Mouse (Mus musculus): ENCODE data around the gene Lrguk. TPM values are rescaled to one million over a fixed set of nuclear protein-coding genes. Genes with fewer than 3 reads are reported as not detected.

Gene Lrguk
- polyA plus RNA-seq, 1 experiment = 0.31 TPM

DNA sequence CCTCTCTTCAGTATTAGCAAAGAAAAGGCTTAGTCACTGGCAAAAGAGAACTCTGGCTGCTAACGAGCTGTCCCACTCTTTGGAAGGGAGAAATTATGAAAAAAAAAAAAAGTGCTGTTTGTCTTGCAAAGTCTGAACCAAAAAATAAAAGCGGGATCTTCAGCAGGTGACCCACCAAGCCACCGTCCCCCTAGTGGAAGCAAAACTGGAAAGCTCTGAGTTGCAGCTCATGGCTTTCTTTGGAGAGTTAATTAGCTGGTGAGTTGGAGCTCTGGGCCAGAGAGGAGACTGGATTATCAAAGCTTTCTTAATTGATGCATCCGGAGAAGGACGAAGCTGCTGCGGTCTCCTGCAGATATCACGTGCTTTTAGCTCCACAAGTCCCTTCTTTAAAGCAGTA, 29.7 kb upstream of the Lrguk start:
- no peak overlapping the region for H3K27ac ChIP-seq (ENCODE audit: control insufficient read depth, insufficient read depth, low read length)
- WGBS = 94% methylated on average over 7 of the region's 7 CpGs
- no peaks in the 10 kb centered on the region; the same call in 1 of the 2 replicates for H3K4me1 ChIP-seq (replicated peaks; ENCODE audit: control insufficient read depth, insufficient read depth, low read length)
- no peak for DNase-seq
- TF ChIP-seq POLR2A (IDR thresholded peaks at IDR 0.05; ENCODE audit: control insufficient read depth, extremely low read depth, insufficient read depth, low read length, poor library complexity) (no peak), CTCF (IDR thresholded peaks at IDR 0.05; ENCODE audit: borderline replicate concordance, control insufficient read depth, extremely low read depth, insufficient read depth, low read length, poor library complexity) (no peak)
- no peak overlapping the region for H3K4me3 ChIP-seq (ENCODE audit: control insufficient read depth, insufficient read depth, low read length)
- H3K36me3 ChIP-seq (ENCODE audit: control insufficient read depth, insufficient read depth, low read length) = no peaks in the 10 kb centered on the region
- no peaks in the 10 kb centered on the region for H3K27me3 ChIP-seq (ENCODE audit: control insufficient read depth, insufficient read depth, low read length)

DNA sequence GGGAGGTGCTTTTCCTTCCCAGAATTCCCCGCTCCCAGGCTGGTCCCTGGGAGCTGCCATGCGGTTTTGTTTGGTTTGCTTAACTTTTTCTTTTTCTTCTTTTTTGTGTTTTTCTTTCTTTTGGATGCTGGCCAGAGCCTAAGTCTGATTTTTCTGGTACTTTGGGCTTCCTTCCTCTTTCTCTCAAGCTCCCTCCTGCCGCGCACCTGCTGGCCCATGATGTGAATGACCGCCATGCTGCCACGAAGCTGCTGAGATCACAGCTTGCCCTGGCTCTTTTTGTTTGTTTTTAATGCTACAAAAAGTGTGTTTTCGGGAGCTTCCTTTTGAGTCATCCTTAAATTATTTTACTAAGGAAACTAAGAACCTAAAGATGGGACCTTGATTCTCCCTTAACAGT, 28.6 kb upstream of the Lrguk start:
- 27% methylated on average over 7 of the region's 7 CpGs for WGBS
- TF ChIP-seq CTCF (IDR thresholded peaks at IDR 0.05; ENCODE audit: borderline replicate concordance, control insufficient read depth, extremely low read depth, insufficient read depth, low read length, poor library complexity) = no peak
- TF ChIP-seq POLR2A (IDR thresholded peaks at IDR 0.05; ENCODE audit: control insufficient read depth, extremely low read depth, insufficient read depth, low read length, poor library complexity) = no peak
- no peak for DNase-seq
- no peaks in the 10 kb centered on the region; the same call in 1 of the 2 replicates for H3K4me1 ChIP-seq (replicated peaks; ENCODE audit: control insufficient read depth, insufficient read depth, low read length)
- H3K36me3 ChIP-seq (ENCODE audit: control insufficient read depth, insufficient read depth, low read length) = no peaks in the 10 kb centered on the region
- H3K27ac ChIP-seq (ENCODE audit: control insufficient read depth, insufficient read depth, low read length) = no peak overlapping the region
- no peaks in the 10 kb centered on the region for H3K27me3 ChIP-seq (ENCODE audit: control insufficient read depth, insufficient read depth, low read length)
- no peak overlapping the region for H3K4me3 ChIP-seq (ENCODE audit: control insufficient read depth, insufficient read depth, low read length)

DNA sequence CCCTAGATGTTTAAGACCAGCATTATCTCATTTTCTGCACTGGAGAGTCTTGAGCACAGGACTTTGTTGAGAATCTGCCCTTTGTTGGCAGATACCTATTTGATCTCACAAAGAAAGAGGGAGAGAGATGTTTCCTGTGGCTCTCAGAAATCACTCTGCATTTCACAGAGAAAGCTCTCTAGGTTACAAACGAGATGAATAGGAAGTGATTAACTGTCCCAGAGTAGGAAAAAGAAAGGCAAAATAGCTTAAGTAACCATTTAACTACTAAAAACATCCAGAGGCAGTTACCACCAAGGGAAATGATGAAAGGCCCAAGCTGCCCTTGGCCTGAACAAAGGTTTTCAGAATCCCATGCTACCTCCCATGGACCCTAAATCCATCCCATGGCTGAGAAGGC, 26.2 kb upstream of the Lrguk start:
- Histone ChIP-seq H3K27me3 (ENCODE audit: control insufficient read depth, insufficient read depth, low read length) (no peaks in the 10 kb centered on the region), H3K27ac (ENCODE audit: control insufficient read depth, insufficient read depth, low read length) (no peak overlapping the region), H3K4me3 (ENCODE audit: control insufficient read depth, insufficient read depth, low read length) (no peak overlapping the region), H3K4me1 (replicated peaks; ENCODE audit: control insufficient read depth, insufficient read depth, low read length) (no peaks in the 10 kb centered on the region; the same call in 1 of the 2 replicates), H3K36me3 (ENCODE audit: control insufficient read depth, insufficient read depth, low read length) (no peaks in the 10 kb centered on the region)
- WGBS = 10% methylated on average over 1 of the region's 1 CpGs
- TF ChIP-seq POLR2A (IDR thresholded peaks at IDR 0.05; ENCODE audit: control insufficient read depth, extremely low read depth, insufficient read depth, low read length, poor library complexity) (no peak), CTCF (IDR thresholded peaks at IDR 0.05; ENCODE audit: borderline replicate concordance, control insufficient read depth, extremely low read depth, insufficient read depth, low read length, poor library complexity) (no peak)
- DNase-seq = no peak

DNA sequence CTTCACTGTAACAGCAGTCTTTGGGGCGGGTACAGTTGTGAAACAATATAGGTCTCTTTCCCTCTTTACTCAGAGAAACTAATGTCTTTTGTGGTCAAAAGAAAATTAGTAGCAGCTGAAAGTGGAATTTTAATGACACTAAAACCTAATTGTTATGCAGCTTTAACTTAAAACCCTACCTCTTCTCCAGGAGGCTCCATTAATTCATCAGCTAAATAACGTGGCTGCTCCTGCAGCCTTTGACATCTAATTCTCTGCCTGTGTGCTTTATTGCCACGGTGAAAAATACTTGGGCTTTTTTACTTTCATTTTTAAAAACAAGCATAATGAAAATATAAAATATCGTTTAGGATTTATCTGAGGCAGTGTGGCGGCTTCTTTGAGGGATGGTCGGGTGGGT, 15.8 kb upstream of the Lrguk start:
- Histone ChIP-seq H3K4me1 (replicated peaks; ENCODE audit: control insufficient read depth, insufficient read depth, low read length) (no peaks in the 10 kb centered on the region), H3K27ac (ENCODE audit: control insufficient read depth, insufficient read depth, low read length) (no peak overlapping the region), H3K27me3 (ENCODE audit: control insufficient read depth, insufficient read depth, low read length) (no peaks in the 10 kb centered on the region), H3K36me3 (ENCODE audit: control insufficient read depth, insufficient read depth, low read length) (no peaks in the 10 kb centered on the region), H3K4me3 (ENCODE audit: control insufficient read depth, insufficient read depth, low read length) (no peak overlapping the region)
- DNase-seq = no peak
- no peak for TF ChIP-seq POLR2A (IDR thresholded peaks at IDR 0.05; ENCODE audit: control insufficient read depth, extremely low read depth, insufficient read depth, low read length, poor library complexity)
- no peak for TF ChIP-seq CTCF (IDR thresholded peaks at IDR 0.05; ENCODE audit: borderline replicate concordance, control insufficient read depth, extremely low read depth, insufficient read depth, low read length, poor library complexity)
- 82% methylated on average over 6 of the region's 6 CpGs for WGBS

DNA sequence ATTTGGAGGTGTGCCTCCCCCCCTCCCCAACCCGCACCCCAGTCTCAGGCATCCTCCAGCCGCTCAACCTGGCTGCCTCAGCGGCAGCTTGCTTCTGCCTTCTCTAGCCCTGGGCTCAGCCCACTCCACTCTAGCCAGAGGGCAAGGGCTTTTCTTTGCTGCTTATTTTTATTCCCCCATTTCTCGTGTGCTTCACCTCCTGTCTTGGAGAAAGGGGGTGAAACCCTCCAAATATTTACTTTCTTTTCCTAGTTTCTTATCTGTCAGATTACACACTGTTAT, 439 bp downstream of the Lrguk start:
- no peak for DNase-seq
- Histone ChIP-seq H3K4me3 (ENCODE audit: control insufficient read depth, insufficient read depth, low read length) (peak overlapping the region; percentile 59), H3K27ac (ENCODE audit: control insufficient read depth, insufficient read depth, low read length) (no peak overlapping the region), H3K4me1 (replicated peaks; ENCODE audit: control insufficient read depth, insufficient read depth, low read length) (peaks cover 9% of the 10 kb centered on the region), H3K27me3 (ENCODE audit: control insufficient read depth, insufficient read depth, low read length) (no peaks in the 10 kb centered on the region), H3K36me3 (ENCODE audit: control insufficient read depth, insufficient read depth, low read length) (no peaks in the 10 kb centered on the region)
- TF ChIP-seq CTCF (IDR thresholded peaks at IDR 0.05; ENCODE audit: borderline replicate concordance, control insufficient read depth, extremely low read depth, insufficient read depth, low read length, poor library complexity) (no peak), POLR2A (IDR thresholded peaks at IDR 0.05; ENCODE audit: control insufficient read depth, extremely low read depth, insufficient read depth, low read length, poor library complexity) (no peak)
- WGBS = 2% methylated on average over 4 of the region's 4 CpGs

DNA sequence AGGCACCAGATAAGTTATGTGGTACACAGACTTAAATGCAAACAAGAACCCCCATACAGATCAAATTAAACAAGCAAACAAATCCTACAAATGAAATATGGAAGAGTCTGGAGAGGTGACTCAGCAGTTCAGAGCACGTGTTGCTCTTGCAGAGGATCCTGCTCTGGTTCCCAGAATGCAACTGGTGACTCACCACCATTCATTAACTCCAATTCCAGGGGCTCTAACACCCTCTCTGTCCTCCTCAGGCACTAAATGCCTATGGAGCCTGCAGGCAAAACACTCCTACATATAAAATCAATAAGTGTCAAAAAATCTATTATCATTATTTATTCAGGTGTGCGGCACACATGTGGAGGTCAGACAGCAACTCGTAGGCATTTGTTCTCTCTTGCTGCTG, 4.8 kb downstream of the Lrguk start:
- WGBS = 77% methylated on average over 3 of the region's 3 CpGs
- Histone ChIP-seq H3K4me1 (replicated peaks; ENCODE audit: control insufficient read depth, insufficient read depth, low read length) (peaks cover 14% of the 10 kb centered on the region), H3K27ac (ENCODE audit: control insufficient read depth, insufficient read depth, low read length) (no peak overlapping the region; the same call in 1 of the 2 replicates), H3K27me3 (ENCODE audit: control insufficient read depth, insufficient read depth, low read length) (no peaks in the 10 kb centered on the region), H3K4me3 (ENCODE audit: control insufficient read depth, insufficient read depth, low read length) (no peak overlapping the region), H3K36me3 (ENCODE audit: control insufficient read depth, insufficient read depth, low read length) (no peaks in the 10 kb centered on the region)
- TF ChIP-seq CTCF (IDR thresholded peaks at IDR 0.05; ENCODE audit: borderline replicate concordance, control insufficient read depth, extremely low read depth, insufficient read depth, low read length, poor library complexity) (no peak), POLR2A (IDR thresholded peaks at IDR 0.05; ENCODE audit: control insufficient read depth, extremely low read depth, insufficient read depth, low read length, poor library complexity) (no peak)
- no peak for DNase-seq
